Mouse (Mus musculus) T-helper 17 cell (primary cell): ENCODE results near the gene Nt5c2.

Experiments used
- in situ Hi-C, 2 experiments: fragments of 300-600 bp; cut with MboI, MseI; formaldehyde crosslinking; loops; 1 replicate in 1 of 2; 2 replicates in 1 of 2; pipeline ENCODE4 v1.15.1; 2025; ENCODE audit warnings: high pct_unique_total_duplicates in 2 of 2

Nt5c2 gene

GRCm38 (mm10) chr19:46991145-46991544 lies 23.8 kb downstream of the Nt5c2 start:
- in situ Hi-C loops = loop anchor here (5.0 kb wide), 5 partner anchors 34 to 324 kb away; partner anchors contain the start of gene Cnnm2 (in 1 of the 2)

- in situ Hi-C loops = loop anchor here (5.0 kb wide), 5 partner anchors 33 to 323 kb away; partner anchors contain the start of gene Cnnm2 (in 1 of the 2)
These were observed 24.3 kb downstream of the Nt5c2 start for GRCm38 (mm10) chr19:46990625-46991024.

- in situ Hi-C loops = loop anchor here (5.0 kb wide), 5 partner anchors 33 to 323 kb away; partner anchors contain the start of gene Cnnm2 (in 1 of the 2)
These were observed 24.8 kb downstream of the Nt5c2 start for GRCm38 (mm10) chr19:46990153-46990518.

- in situ Hi-C loops = loop anchor here (5.0 kb wide), 5 partner anchors 32 to 322 kb away; partner anchors contain the start of gene Cnnm2 (in 2 of the 2)
These were observed 25.3 kb downstream of the Nt5c2 start for GRCm38 (mm10) chr19:46989479-46990152.

- in situ Hi-C loops = loop anchor here in 1 of 2 experiments (5.0 kb wide), 1 partner anchor 226 kb away; the partner anchor contains the start of gene Cnnm2
These were observed 26.5 kb downstream of the Nt5c2 start for GRCm38 (mm10) chr19:46988231-46989087.

GRCm38 (mm10) chr19:46987646-46988045 lies 27.3 kb downstream of the Nt5c2 start:
- in situ Hi-C loops = loop anchor here in 1 of 2 experiments (5.0 kb wide), 1 partner anchor 225 kb away; the partner anchor contains the start of gene Cnnm2

GRCm38 (mm10) chr19:46984726-46985622 lies 30.0 kb downstream of the Nt5c2 start:
- in situ Hi-C loops = loop anchor here in 1 of 2 experiments (5.0 kb wide), 1 partner anchor 223 kb away; the partner anchor contains the start of gene Cnnm2

- in situ Hi-C loops = no loop called here
These were observed 31.0 kb downstream of the Nt5c2 start for GRCm38 (mm10) chr19:46983966-46984380.

GRCm38 (mm10) chr19:46983352-46983965 lies 31.5 kb downstream of the Nt5c2 start:
- in situ Hi-C loops = no loop called here

- in situ Hi-C loops = no loop called here
These were observed 33.5 kb downstream of the Nt5c2 start for GRCm38 (mm10) chr19:46981462-46981861.

GRCm38 (mm10) chr19:46979781-46980105 lies 35.2 kb downstream of the Nt5c2 start:
- in situ Hi-C loops = loop anchor here in 1 of 2 experiments (5.0 kb wide), 1 partner anchor 37 kb away; no protein-coding TSS in a partner anchor

GRCm38 (mm10) chr19:46978920-46979780 lies 35.8 kb downstream of the Nt5c2 start:
- in situ Hi-C loops = loop anchor here in 1 of 2 experiments (5.0 kb wide), 1 partner anchor 37 kb away; no protein-coding TSS in a partner anchor

GRCm38 (mm10) chr19:46978069-46978468 lies 36.9 kb downstream of the Nt5c2 start:
- in situ Hi-C loops = loop anchor here in 1 of 2 experiments (5.0 kb wide), 1 partner anchor 36 kb away; no protein-coding TSS in a partner anchor

GRCm38 (mm10) chr19:46977460-46977859 lies 37.5 kb downstream of the Nt5c2 start:
- in situ Hi-C loops = loop anchor here in 1 of 2 experiments (5.0 kb wide), 1 partner anchor 35 kb away; no protein-coding TSS in a partner anchor

- in situ Hi-C loops = loop anchor here in 1 of 2 experiments (5.0 kb wide), 1 partner anchor 34 kb away; no protein-coding TSS in a partner anchor
These were observed 38.2 kb downstream of the Nt5c2 start for GRCm38 (mm10) chr19:46976743-46977142.

- in situ Hi-C loops = loop anchor here in 1 of 2 experiments (5.0 kb wide), 1 partner anchor 34 kb away; no protein-coding TSS in a partner anchor
These were observed 39.0 kb downstream of the Nt5c2 start for GRCm38 (mm10) chr19:46975997-46976396.

GRCm38 (mm10) chr19:46975565-46975964 lies 39.4 kb downstream of the Nt5c2 start:
- in situ Hi-C loops = loop anchor here in 1 of 2 experiments (5.0 kb wide), 1 partner anchor 33 kb away; no protein-coding TSS in a partner anchor

GRCm38 (mm10) chr19:46972159-46972558 lies 42.8 kb downstream of the Nt5c2 start:
- in situ Hi-C loops = no loop called here

- in situ Hi-C loops = no loop called here
These were observed 43.2 kb downstream of the Nt5c2 start for GRCm38 (mm10) chr19:46971712-46972111.
